Mouse (Mus musculus): ENCODE results near the gene Rdh12.
"Not testable (repeated sequence)": the region's sequence is repeated elsewhere in the genome, so short reads cannot be mapped to it uniquely, and the experiment has no call there.

Gene Rdh12

DNA sequence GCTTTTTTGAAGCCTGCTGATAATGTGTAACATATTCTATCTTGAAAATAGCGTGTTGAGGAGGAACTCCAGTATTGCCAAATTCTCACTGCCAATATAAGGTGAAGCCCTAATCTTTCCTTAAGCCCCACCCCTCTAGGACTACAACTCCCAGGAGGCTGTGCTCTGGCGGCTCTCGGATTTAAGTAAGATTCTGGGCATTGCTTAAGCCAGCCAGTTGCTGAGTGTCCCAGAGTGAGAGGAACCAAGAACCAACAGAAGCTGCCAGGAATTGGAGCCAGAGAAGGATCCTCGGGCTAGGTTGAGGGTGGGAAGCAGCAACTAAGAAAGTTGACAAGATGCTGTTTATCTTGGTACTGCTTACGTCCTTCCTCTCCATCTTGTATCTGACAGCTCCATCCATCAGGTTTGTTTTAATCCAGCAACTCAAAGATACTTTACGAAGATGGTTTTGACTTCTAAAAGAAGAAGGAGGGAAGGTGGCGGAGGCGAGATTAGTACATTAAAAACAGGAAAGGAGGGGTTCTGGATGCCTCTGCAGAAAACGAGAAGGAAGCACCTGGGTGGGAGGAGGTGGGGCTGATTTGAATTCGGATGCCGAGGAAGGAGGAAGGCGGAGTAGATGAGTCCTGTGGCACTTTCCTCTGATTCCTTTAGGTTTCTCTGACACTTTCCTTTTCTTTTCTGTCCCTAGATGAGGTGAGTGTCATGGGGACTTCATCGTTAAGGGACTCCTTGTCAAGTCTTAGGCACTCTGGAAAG, at the start of gene Rdh12:
TSS of gene Rdh12 (plus strand) at position 212 of the 762 bp plus-strand sequence.
- DNase-seq, result peak; percentile 44 to 46

DNA sequence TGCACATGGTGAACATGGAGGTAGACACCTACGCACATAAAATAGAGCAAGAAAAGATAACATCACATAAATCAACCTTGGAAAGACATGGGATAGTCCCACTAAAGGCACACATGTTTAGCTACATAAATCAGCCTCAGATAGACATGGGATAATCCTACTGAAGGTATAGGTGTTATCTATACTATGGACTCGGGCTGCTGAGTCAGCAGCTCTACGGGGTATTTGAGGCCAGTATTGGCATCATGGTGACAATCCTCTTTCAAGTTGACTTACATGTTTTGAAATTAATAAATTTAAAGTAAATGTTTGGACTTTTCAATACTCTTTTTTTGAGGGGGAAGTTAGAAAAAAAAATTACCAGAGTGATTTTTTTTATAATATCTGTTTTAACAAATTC, 45.8 kb upstream of the Rdh12 start:
- no peak for DNase-seq

DNA sequence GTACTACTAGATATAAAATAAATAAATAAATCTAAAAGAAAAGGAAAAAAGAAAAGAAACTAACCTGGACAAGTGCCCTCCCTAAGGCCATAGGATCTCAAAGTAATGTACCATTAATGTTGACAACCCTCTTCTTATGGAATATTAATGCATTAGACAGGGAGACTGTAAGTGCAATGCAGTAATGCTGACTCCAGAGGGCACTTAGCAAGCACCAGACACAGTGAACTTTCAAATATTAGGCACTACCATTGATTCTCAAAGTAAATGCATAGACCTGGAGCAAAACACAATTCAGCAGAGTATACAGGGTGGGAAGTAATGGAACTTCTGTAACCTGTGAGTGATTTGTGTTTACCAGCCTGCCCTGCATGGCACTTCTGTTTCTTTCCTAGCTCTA, 39.5 kb upstream of the Rdh12 start:
- DNase-seq, result no peak

DNA sequence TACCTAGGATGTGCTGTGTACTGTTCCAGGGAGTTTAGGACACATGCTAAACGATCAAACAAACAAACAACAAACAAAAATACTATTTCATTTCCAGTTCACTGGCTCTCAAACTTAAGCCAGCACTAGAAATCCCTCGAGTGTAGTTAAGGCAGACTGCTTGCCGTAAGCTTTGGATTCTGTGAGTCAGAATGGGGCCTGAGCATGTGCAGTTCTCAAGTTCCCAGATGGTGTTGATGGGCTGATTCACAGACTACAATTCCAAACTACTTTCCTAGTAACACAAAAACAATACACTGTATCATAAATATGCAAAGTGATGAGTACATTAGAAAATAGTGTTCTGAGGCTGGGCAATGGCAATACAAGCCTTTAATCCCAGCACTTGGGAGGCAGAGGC, 38.3 kb upstream of the Rdh12 start:
- no peak for DNase-seq

- DNase-seq, result peak in 1 of 2 experiments; percentile 8
These were observed 37.3 kb upstream of the Rdh12 start for GRCm38 (mm10) chr12:79171269-79171995.

GRCm38 (mm10) chr12:79172019-79172941, 36.4 kb upstream of the Rdh12 start, which contains the start of gene Vti1b:
Vti1b (minus strand) TSS chr12:79172667.
- DNase-seq, result peak; percentile 86 to 94

DNA sequence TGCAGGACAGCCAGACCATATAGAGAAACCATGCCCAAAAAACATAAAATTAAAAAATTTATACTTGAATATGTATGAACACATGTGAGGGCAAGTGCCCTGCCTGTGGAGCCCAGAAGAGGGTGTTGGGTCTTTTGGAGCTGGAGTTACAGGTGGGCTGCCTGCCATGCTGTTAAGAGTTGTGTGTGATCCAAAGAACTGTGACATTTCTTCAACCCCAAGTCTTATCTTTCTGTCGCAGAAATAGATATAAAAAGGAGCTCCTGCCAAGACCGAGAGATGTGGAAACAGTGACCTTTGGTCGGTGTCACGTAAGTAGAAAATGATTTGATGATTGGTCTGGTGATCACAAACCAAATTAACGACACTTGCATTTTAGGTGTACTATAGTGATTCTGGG, 35.0 kb upstream of the Rdh12 start:
- DNase-seq, result peak in 1 of 2 experiments; percentile 21

DNA sequence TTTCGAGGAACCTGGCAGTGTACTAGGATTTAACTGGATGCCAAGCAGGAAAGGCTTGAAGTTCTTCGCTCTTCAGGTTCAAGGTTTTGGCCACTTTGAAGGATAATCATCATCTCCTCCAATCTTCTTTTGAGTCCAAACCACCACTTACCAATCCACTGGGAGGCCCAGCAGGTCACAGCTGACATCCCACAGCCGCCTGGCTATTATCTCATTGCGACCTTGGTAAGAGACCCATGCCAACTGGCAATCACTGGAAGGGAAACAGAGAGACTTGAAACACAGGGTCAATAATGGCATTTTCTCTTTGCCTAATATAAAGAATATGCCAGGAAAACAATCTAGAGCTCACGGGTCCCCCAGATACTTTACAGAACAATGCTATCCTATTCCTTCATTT, 32.7 kb upstream of the Rdh12 start:
- no peak for DNase-seq

- DNase-seq, result not testable (repeated sequence)
These were observed 23.6 kb upstream of the Rdh12 start for GRCm38 (mm10) chr12:79185160-79185559.

DNA sequence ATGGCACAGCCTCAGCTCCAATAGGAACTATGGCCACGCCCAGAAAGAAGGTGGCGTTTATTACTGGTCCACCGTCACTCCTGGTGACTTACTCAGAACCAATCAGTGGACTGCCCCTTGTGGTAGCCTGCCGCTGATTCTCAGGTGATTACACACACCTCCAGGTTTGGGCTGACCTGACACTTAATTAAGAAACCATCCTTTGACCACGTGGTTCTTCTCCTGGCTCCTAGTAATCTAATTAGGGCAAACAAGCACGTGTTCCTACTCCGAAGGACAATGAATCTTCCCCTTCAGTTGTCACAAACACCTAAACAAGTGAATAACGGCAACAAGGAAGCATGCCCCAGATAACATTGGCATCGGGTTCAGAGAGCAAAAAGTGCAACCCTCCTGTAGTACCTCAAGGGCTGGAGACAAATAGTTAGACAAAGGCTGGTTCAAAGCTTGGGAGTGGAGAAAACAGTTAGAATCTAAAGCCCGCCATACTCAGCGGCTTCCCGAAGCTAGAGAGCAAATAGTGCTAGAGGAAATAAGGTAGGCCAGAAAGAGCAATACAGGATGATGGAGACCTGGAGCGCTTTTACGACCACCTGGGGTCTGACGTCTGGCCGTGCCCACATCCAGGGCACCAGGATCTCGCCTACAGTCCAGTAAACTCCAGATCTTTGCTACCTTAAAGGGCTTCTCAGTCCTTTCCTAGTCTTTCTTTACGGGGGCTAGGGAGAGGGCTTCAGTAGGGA, 17.6 kb upstream of the Rdh12 start:
- peak; percentile 68 to 81 for DNase-seq

- DNase-seq, result peak; percentile 83 to 87
These were observed 17.0 kb upstream of the Rdh12 start for GRCm38 (mm10) chr12:79191701-79192100.

- DNase-seq, result no peak
These were observed 16.5 kb upstream of the Rdh12 start, which contains the start of gene Rdh11 for GRCm38 (mm10) chr12:79192193-79192592. Rdh11 (minus strand) TSS chr12:79192293.

- peak; percentile 81 to 86 for DNase-seq
These were observed 15.3 kb upstream of the Rdh12 start for GRCm38 (mm10) chr12:79193441-79193840.

DNA sequence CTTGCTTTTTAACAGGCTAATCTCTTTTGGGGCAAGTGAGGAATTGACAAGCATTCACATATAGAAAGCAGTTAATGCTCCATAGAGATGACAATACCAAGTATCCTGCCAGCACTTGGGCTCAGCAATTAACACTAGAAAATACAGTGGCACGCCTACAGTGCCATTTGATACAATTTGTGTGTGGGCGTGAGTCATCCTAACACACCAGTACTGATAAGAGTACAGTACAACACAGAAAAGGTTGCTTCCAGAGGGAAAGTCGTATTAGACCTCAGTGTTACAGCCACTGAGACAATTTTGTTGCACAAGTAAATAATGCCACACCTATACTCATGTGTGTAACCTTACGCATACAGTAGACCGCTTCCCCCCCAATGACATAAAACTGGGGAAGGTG, 11.6 kb upstream of the Rdh12 start:
- DNase-seq, result no peak

DNA sequence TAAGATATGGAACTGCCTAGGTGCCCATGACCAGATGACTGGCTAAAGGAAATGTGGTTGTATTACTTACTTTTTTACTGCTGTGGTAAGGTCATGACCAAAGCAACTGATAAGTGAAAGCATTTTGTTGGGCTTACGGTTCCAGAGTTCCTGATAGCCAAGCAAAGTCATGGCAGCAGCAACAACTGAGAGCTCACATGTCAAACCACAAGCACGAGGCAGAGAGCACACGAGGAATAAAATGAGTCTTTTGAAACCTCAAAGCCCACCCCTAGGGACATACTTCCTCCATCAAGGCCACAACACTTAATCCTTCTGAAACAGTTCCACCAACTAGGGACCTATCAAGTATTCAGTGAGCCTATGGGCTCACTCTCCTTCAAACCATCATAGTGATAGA, 6.8 kb upstream of the Rdh12 start:
- no peak for DNase-seq

DNA sequence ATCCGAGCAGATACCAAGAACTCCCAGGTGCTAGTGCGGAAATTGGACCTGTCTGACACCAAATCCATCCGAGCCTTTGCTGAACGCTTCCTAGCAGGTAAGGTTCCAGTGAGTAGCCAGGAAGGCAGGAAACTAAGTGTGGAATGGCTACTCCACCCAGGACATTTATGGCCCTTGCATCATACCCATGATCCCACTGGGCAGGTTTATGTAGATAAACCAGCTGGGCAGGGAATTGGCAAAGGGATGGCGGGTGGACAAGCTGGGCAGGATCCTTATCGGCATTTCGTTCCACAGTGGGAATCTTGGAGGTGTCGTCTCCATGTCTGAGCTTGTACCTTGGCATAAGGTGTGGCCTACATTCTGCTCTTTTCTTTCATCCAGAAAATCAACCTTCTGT, 2.7 kb downstream of the Rdh12 start:
- no peak for DNase-seq

DNA sequence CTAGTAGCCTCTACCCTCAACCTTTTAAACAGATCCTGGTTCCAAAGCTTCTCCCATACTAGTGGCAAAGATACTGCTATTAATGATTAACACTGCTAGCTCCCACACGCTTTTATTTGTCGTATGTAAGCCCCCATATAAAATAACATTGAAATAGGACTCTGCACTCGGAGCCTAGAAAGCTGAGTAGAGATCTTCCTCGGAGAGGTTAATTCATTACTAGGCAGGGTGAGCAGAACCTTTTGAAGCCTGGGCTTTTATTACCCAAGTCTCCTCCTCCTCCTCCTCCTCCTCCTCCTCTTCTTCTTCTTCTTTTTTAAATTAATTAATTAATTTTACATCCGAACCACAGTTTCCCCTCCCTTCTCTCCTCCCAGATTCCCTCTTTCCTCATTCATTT, 8.8 kb downstream of the Rdh12 start:
- DNase-seq, result no peak

DNA sequence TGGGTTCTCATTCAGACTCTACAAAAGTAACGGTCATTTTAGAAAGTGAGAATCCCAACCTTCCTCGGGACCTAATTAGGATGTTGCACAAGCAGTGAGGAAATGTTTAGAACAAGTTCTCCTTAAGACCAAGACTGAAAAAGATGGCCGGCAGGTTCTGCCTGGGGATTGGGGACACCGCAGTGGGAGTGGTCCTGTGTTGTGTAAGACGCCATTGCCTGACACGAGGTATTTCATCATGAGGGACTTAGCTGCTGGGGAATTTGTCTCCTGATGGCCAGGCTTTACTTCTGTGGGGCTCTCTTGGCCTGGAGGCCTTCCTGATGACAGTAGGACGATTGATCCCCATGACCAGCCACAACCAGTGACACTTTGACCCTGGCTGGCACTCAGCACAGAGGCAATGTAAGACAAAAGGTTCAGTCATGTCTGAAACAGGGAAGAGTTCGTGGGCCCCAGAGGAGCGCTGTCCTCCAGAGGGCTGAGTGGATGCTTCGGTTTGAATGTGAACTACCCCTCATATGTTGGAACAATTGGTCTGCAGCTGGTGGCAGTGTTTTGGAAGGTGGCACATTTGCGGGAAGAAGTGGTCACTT, 26.9 kb downstream of the Rdh12 start:
- no peak for DNase-seq

- DNase-seq, result no peak
These were observed 33.3 kb downstream of the Rdh12 start for GRCm38 (mm10) chr12:79241985-79242384.

- DNase-seq, result no peak
These were observed 34.2 kb downstream of the Rdh12 start for GRCm38 (mm10) chr12:79242921-79243320.

- no peak for DNase-seq
These were observed 39.4 kb downstream of the Rdh12 start for GRCm38 (mm10) chr12:79248110-79248509.

All from kidney, postnatal 4 days (tissue).